Mouse (Mus musculus) layer of hippocampus, adult 8-10 months (tissue): ENCODE data around the gene Zfp146. TPM values are rescaled to one million over a fixed set of nuclear protein-coding genes. Genes with fewer than 3 reads are reported as not detected.
A peak's percentile ranks its signal among the peaks of the same experiment; 100 is the strongest.
"Not testable (repeated sequence)": the region's sequence is repeated elsewhere in the genome, so short reads cannot be mapped to it uniquely, and the experiment has no call there.

Experiments used
- DNase-seq, 2 experiments: peaks; one replicate each; pipeline ENCODE4 v3.0.0; 2022; ENCODE audit warnings: low spot score in 2 of 2
- total RNA-seq, 4 experiments: library from RNA; stranded (reverse); gene quantifications; 2 replicates each; pipeline ENCODE4 v1.2.4; 2022

Zfp146 gene
- total RNA-seq, 4 experiments from 2014 or later, result 49.0 to 54.7 (median 50.3) TPM

GRCm38 (mm10) chr7:30192088-30192487 lies 22.5 kb upstream of the Zfp146 start:
- no peak for DNase-seq

- DNase-seq, result no peak
Observed at GRCm38 (mm10) chr7:30189116-30189491, 19.6 kb upstream of the Zfp146 start.

GRCm38 (mm10) chr7:30188344-30189115 lies 19.0 kb upstream of the Zfp146 start:
- DNase-seq, result no peak

DNA sequence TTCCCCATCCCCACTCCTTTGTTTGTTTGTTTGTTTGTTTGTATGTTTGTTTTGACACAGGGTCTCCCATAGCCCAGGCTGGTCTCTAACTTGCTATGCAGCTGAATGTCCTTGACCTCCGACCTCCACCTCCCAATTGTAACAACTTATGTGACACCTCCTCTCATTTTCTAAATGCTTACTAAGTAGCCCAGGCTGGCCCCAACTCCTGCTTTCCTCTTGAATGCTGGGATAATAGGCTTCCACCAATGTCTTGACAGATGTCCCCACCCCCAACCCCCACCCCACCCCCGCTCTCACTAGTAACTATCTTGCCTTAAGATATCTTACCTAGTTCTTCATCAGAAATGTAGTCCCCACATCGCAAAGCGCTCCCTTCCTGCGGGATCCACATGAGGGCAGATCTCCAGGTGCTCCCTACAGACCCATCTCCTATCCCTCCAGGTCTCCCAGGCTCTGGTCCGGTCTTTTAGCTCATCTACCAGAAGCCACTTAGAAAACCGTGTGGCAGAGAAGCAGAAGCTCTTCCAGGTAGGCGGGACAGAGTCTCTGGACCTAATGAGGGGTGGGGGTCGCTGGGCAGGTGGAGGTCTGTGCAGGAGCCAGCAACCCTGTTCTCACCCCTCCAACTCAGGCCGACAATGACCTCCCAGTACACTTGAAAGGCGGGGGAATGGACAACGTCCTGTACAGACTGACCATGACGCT lies 15.2 kb upstream of the Zfp146 start:
- DNase-seq, result no peak

DNA sequence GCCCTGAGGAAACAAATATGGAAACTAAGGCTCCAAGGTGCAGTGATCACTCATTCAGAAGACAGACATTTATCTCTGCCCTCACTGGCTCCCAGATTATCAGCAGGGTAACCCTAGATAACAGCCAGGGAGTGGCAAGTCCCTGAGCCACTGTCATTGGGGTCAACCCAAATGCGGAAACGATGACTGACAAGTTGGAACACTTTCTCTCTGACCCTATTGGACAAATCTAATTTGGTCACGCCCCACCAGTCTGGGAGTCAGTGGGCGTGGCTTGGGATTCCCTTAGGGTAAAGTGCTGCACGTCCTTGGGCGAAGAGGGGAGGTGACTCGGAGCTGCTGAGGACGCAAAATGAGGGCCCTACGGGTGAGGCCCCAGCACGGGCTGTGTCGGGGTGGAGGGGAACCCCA lies 14.3 kb upstream of the Zfp146 start, which contains the start of gene Cox7a1:
Cox7a1 (plus strand) TSS at position 266 of the 411 bp plus-strand sequence.
- peak; percentile 42 to 60 for DNase-seq

GRCm38 (mm10) chr7:30183189-30183588 lies 13.6 kb upstream of the Zfp146 start:
- not testable (repeated sequence) for DNase-seq

- DNase-seq, result not testable (repeated sequence)
Observed at GRCm38 (mm10) chr7:30181929-30182328, 12.4 kb upstream of the Zfp146 start.

- DNase-seq, result peak; percentile 54 to 77
Observed at GRCm38 (mm10) chr7:30181308-30181707, 11.8 kb upstream of the Zfp146 start.

DNA sequence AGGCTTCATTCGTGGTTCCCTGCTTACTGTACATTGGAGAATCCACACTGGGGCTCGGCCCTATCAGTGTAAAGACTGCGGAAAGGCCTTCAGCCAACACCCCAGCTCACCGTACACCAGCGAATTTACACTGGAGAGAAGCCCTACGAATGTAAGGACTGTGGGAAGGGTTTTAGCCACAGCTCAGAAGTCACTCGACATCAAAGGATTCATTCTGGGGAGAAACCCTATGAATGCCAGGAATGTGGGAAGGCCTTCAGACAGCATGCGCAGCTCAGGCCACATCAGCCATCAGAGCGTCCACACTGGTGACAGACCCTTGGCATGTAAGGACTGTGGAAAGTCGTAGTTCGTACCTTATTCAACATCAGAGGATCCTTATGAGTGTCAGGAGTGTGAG lies 8.7 kb upstream of the Zfp146 start:
- DNase-seq, result no peak

GRCm38 (mm10) chr7:30176474-30176873 lies 6.9 kb upstream of the Zfp146 start:
- no peak for DNase-seq

DNA sequence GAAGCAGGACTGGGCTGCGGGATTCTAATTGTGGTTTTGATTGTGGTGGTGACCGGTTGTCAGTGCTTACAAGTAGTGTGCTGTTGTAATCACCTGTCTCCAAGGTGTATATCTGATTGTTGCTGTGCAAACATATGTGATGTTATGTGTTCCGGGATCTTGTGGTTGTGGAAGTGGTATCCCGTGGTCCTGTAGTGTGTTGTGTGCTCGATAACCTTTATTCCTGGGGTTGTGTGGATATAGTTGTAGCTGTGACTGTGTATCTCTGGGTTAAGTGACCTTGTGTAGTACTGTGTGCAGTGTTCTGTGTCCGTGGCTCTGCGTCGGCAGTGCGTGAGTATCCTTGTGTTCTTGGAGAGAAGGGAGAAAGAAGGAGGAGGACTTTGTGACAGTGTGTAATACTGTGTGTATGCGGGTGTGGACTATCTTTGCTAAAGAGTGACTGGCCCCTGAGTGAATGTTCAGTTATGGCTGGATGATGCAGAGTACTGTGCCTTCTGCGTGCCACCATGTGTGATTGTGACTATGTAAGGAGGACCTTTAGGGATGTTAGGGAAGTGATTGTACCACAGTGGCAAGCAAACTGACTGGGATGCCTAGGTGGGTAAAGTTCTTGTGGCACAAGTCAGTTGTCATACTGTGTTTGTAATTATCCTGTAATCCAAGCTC lies 867 bp upstream of the Zfp146 start:
- DNase-seq, result no peak

GRCm38 (mm10) chr7:30168914-30169582 lies 502 bp downstream of the Zfp146 start:
- DNase-seq, result no peak

DNA sequence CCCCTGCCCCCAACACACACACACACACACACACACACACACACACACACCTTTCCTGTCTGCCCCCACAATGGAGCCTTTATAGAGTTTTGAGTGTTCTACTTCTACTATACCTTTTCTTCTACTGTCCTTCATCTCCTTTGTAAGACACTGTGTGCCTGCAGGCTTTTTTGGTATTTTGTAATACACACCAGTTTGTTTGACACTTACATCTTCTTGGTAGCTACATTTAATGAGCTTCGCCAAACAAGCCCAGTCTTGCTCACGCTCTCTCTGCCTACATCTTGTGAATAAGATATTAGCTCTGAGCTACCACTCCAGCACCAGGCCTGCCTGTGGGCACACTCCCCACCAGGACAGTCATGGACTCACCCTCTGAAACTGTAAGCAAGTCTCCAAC lies 4.8 kb downstream of the Zfp146 start:
- no peak for DNase-seq

DNA sequence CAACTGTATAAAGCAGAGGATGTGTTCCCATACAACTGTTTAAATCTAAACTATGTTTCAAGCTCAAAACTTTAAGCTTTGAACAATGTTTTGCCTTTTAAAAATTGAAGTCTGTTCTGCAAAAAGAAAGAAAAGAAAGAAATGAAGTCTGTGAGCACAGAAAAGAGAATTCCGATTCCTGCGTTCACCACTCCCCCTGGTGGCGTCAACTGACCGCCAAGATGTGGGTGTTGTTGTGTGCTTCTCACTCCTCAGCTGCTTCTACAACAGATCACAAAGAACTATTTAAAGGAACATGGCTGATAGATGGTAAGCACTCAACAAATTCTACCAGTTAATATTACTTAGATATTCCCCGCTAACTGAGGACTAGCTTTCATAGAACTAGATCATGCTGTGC lies 6.4 kb downstream of the Zfp146 start:
- DNase-seq, result no peak

GRCm38 (mm10) chr7:30155507-30155906 lies 14.0 kb downstream of the Zfp146 start:
- DNase-seq, result no peak

GRCm38 (mm10) chr7:30154040-30154439 lies 15.5 kb downstream of the Zfp146 start:
- no peak for DNase-seq

DNA sequence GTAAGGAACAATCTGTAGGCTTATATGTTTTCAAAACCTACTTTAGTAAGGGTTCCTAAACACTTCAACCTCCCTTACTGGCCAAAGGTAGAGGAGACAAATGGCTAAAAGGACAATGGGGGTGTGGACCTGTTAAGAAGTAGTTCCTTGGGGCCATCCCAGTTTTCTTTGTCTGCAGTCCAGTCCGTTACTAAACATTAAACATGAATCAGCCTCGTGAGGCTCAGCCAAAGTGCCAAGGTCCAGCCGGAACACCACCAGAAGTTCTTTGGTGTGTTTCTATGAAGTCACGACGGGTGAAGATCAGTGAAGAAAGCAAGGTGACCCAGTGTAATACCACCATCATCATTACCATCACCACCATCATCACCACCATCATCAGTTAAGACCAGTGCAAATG lies 22.5 kb downstream of the Zfp146 start:
- no peak for DNase-seq

DNA sequence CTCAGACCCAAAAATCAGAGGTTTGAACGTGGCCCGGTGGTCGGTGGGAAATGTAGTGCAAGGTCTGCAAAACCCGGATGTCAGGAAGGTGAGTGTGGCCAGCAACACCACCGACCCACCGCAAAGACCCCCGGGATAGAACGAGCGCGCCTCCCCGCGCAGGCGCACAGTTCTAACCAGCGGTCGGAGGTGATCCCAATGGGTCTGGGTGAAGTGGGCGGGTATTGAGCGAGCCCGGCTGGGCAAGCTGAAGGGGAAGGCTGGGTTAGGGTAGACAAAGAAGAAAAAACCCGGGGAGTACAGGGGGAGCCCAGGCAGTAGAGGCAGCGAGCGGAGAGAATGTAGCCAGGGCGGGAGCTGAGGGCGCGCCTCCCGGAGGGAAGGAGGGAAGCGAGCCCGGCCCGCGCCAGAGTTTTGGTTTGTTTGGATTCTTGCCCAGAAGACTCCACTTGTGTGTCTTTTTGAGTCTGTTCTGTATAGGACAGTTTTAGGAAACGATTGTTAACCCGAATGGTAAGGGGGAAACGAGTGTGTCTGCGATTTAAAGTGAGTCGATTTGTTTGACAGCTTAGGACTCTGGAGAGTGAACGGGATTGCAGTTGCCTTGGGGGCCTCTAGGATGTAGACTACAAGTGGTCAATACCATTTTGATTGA lies 25.9 kb downstream of the Zfp146 start:
- DNase-seq, result peak; percentile 62 to 65

GRCm38 (mm10) chr7:30143170-30143554 lies 26.4 kb downstream of the Zfp146 start:
- no peak for DNase-seq

GRCm38 (mm10) chr7:30136826-30137225 lies 32.7 kb downstream of the Zfp146 start:
- no peak for DNase-seq

- no peak for DNase-seq
Observed at GRCm38 (mm10) chr7:30132396-30132795, 37.2 kb downstream of the Zfp146 start.
